Mouse (Mus musculus) neutrophil, adult 65 days (primary cell): Measurements from ENCODE around the gene Cdkn2aip. TPM values are rescaled to one million over a fixed set of nuclear protein-coding genes. Genes with fewer than 3 reads are reported as not detected.

Source experiments
- total RNA-seq: library from RNA; stranded (reverse); gene quantifications from 2 replicates; pipeline ENCODE4 v1.2.4, GENCODE M21; 2023

The Cdkn2aip gene
- total RNA-seq, result 22.2 and 23.5 TPM in 2 replicates

DNA sequence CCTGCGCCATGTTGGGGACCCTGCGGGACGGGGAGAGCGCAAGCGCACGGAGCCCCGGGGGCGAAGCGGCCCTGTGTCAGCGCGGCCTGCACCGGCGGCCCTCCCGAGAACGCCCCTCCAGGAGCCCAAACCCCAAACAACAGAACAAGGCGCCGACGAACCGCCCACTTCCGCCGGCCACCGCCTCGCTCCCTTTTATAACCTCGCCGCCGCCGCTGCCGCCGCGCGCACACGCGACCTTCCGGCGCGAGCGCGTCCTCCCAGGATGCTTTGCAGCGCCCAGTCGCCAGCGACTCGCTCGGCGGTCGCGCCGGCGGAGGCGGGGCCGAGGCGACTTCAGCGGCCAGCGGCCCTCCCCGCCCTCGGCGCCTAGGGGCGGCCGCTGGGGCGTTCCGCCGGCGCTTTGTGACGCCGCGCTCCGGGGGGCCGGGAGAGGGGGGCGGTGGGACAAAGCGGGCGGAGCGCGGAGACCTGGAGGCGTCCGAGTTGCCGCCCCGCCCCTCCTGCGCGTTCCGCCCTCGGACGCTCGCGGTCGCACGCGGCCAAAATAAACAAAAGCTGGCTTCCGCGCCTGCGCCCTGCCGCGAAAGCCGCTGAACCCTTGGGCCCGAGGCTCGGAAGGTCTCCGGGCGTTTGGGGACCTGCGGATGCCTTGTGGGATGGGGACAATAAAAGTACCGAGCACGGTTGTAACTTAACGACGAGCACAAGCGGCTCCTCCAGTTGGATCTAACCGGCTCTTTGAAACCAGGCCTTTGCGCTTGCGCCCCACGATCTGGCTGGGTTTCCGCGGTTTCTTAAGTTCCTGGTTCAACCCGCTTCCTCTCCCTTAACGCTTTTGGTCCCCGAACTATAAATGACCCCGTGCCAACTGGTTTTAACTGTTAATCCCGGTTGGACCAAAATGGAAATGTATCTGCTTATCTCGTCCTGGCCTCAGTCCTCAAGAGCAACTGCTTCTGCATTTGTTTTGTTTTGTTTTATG lies at the start of gene Cdkn2aip:
Gene Cdkn2aip, minus strand, starts transcription at position 172 of the 985 bp plus-strand sequence.

DNA sequence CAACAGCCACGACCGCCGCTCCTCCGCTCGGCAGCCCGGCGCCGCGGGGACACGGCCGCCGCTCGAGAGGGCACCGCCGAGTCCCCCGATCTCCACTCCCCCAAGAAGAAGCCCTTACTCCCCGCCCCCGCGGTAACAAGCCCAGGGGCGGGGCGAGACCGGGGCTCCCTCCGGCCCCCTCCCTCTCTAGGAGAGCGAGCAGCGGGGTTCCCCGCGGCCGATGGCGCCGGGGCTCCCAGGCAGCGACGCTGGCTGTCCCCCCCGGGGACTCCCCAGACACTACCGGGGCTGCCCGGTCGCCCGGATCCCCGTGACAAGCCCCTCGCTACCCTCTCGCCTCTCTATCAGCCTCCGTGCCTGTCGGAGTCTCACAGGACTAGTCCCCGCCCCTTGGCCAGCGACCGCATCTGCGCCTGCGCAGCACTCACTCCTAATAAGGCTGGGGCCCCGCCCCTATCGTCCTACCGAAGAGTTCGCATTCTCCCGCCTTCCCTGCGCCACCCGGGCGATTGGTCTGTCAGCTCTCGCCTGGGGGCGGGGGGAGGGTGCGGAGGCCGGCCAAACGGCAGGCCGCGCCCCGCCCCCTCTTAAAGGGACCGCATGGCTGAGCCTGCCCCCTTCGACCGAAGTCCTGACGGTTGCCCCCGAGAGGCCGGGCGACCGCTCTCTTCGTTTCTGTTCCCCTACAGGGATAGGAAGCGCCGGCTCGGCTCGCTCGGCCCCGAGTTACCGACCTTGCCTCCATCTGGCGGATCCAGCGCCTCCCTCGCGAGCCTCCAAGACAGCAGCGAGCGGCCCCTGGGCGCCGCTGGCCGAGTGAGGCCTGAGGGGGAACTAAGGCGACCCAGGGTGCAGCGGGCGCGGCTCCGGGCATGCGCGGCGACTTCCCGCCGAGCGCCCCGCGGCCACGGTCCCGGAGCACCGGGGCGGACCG lies 38.7 kb downstream of the Cdkn2aip start, which contains the start of gene Ing2:
Gene Ing2, minus strand, starts transcription at position 780 of the 934 bp plus-strand sequence.

Other genes with a start within 250 kb of the Cdkn2aip start
- 29.0 and 30.3 TPM in 2 replicates for gene Trappc11, start 180.5 kb downstream of the Cdkn2aip start, total RNA-seq
- 8.0 and 10.2 TPM in 2 replicates for gene Rwdd4a, start 180.3 kb downstream of the Cdkn2aip start, total RNA-seq
- 57.2 and 60.6 TPM in 2 replicates for gene Ing2, start 38.4 kb downstream of the Cdkn2aip start, total RNA-seq
- not detected in 2 replicates for gene Cldn24, start 108.2 kb upstream of the Cdkn2aip start, total RNA-seq
- gene Cldn22, start 110.5 kb upstream of the Cdkn2aip start, total RNA-seq, result not detected in 2 replicates